Mouse (Mus musculus) mesoderm, embryonic 11.5 days (tissue): Measurements from ENCODE around the gene Rad23a.

Experiments
- DNase-seq: peaks from one replicate; pipeline ENCODE4 v3.0.0-alpha.2; 2012; ENCODE audit warnings: low read depth, low spot score

Rad23a gene

GRCm38 (mm10) chr8:84788896-84789295 lies 51.6 kb downstream of the Rad23a start:
- no peak for DNase-seq

DNA sequence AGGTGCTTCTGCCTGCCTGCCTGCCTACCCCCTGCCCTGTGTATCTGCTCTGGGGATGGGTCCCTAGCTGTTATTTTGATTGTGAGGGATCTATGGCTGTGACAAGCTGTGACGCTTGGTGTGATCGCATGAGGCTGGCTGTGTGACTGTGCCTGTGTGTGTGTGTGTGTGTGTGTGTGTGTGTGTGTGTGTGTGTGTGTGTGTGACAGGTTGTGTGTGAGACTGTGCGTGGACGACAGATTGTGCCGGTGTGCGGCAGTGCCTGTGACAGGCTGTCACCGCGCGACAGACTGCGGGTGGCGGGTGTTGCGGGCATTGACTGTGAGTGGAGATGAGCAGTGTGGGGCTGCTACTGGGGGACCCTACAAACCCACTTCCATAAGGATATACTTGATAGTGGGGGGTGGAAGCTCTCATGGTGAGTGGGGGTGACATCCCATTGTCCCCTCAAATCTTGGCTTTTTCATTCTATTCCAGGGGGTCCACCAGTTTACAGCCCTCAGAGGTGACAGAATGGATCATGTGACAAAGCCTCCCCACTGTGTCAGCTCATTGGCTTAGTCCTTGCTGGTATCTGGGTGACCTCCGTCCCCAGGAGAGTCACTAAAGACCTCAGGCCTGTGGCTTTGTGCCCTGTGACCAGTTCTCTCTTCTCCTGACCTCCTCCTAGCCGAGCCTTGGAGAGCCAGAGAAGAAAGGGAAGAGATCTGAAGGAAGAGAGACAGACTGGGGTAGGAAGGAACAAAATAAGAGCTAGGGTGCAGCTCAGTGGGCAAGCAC lies 52.8 kb downstream of the Rad23a start:
- no peak for DNase-seq

GRCm38 (mm10) chr8:84786801-84787467 lies 53.5 kb downstream of the Rad23a start:
- DNase-seq, result no peak

DNA sequence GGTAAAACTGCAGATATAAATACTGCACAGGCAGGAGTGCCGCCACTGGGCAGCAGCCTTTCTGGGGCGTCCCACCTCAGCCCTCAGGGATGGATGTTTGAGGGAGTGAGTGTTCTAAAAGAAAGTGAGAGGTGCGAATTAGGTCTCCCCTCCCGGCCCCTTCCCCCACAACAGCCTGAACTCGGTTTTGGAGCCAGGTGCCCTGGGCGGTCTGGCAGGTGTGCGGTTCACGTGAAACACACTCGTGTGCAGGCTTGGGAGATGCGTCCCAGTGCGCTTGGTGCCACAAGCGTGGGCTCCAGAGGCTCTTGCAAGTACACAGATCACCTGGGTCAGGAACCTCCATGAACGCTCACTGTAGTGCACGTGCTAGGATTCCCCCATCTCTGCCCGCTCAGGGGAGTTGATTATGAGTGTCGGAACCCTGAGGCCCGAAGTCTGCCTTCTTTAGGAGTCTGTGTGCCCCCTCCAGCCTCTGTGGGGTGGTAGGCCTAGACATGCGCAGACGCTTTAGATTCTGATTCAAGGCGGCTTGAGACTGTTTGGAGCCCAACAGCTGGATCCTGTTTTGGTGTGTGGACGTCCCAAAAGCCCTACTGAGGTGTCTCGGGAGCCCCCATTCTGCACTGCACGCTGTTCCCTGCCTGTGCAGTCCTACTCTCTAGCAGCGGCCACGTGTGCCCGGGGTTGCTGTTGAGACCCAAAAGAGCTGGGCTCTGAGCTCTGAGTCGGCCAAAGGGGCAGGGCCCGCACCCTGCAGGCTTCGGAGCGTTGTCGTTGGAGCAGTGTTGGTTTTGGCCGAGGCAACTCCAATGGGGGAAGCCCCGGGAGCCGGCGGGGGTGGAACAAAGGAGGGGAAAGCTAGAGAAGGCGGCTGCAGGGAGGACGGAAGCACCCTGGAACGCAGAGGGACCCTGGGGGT lies 54.4 kb downstream of the Rad23a start:
- no peak for DNase-seq

DNA sequence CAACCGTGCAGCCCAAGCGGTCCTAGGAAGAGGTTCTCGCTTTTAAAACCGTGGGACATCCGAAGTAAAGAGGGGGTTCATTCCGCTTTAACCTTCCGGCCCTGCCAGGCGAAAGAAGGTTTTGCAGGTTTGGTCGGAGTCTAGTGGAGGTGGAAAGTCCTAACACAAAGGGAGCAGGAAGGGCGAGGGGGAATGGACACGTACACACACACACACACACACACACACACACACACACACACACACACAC lies 55.0 kb downstream of the Rad23a start:
- no peak for DNase-seq

GRCm38 (mm10) chr8:84784681-84785505 lies 55.6 kb downstream of the Rad23a start:
- DNase-seq, result no peak
